Mouse (Mus musculus): ENCODE data around the gene Fam129a. TPM values are rescaled to one million over a fixed set of nuclear protein-coding genes. Genes with fewer than 3 reads are reported as not detected.

Fam129a gene
- polyA plus RNA-seq, 1 experiment from 2014 or later: 12.9 TPM

GRCm38 (mm10) chr1:151661684-151662439 is 90.9 kb downstream of the Fam129a start:
- no peaks in the 10 kb centered on the region for H3K36me3 ChIP-seq
- no peak overlapping the region for H3K4me2 ChIP-seq (replicated peaks)
- no peak overlapping the region for H3K4me3 ChIP-seq (replicated peaks)
- H3K27ac ChIP-seq: no peak overlapping the region
- no peaks in the 10 kb centered on the region for H3K9me3 ChIP-seq
- no peak overlapping the region for H3K9ac ChIP-seq
- H3K27me3 ChIP-seq (replicated peaks): no peaks in the 10 kb centered on the region
- WGBS: 84% methylated on average over 7 of the region's 7 CpGs
- no peaks in the 10 kb centered on the region for H3K4me1 ChIP-seq (replicated peaks)
- ATAC-seq: peak; percentile 69; the same call in 1 of the 2 replicates

- Histone ChIP-seq H3K4me2 (replicated peaks) (no peak overlapping the region), H3K27me3 (replicated peaks) (no peaks in the 10 kb centered on the region), H3K9me3 (no peaks in the 10 kb centered on the region), H3K27ac (no peak overlapping the region), H3K36me3 (no peaks in the 10 kb centered on the region), H3K9ac (no peak overlapping the region), H3K4me3 (replicated peaks) (no peak overlapping the region), H3K4me1 (replicated peaks) (no peaks in the 10 kb centered on the region)
- peak; percentile 65 for ATAC-seq
- 55% methylated on average over 6 of the region's 6 CpGs for WGBS
Measured at GRCm38 (mm10) chr1:151662958-151663357, 92.0 kb downstream of the Fam129a start.

GRCm38 (mm10) chr1:151664384-151664783 is 93.4 kb downstream of the Fam129a start:
- WGBS: 87% methylated on average over 10 of the region's 10 CpGs
- H3K9me3 ChIP-seq: no peaks in the 10 kb centered on the region
- H3K27me3 ChIP-seq (replicated peaks): no peaks in the 10 kb centered on the region
- H3K36me3 ChIP-seq: no peaks in the 10 kb centered on the region
- H3K27ac ChIP-seq: no peak overlapping the region
- no peak for ATAC-seq
- no peak overlapping the region for H3K4me2 ChIP-seq (replicated peaks)
- no peak overlapping the region for H3K9ac ChIP-seq
- no peak overlapping the region for H3K4me3 ChIP-seq (replicated peaks)
- H3K4me1 ChIP-seq (replicated peaks): no peaks in the 10 kb centered on the region

- 88% methylated on average over 7 of the region's 7 CpGs for WGBS
Measured at GRCm38 (mm10) chr1:151664837-151665431, 93.9 kb downstream of the Fam129a start.

GRCm38 (mm10) chr1:151667351-151668074 is 96.5 kb downstream of the Fam129a start:
- Histone ChIP-seq H3K4me3 (replicated peaks) (no peak overlapping the region), H3K27me3 (replicated peaks) (no peaks in the 10 kb centered on the region), H3K4me1 (replicated peaks) (no peaks in the 10 kb centered on the region), H3K27ac (no peak overlapping the region), H3K9me3 (no peaks in the 10 kb centered on the region), H3K9ac (no peak overlapping the region), H3K36me3 (no peaks in the 10 kb centered on the region), H3K4me2 (replicated peaks) (no peak overlapping the region)
- whole genome bisulfite sequencing: 88% methylated on average over 10 of the region's 10 CpGs
- no peak for ATAC-seq

More at GRCm38 (mm10) chr1:151664837-151665431, 93.9 kb downstream of the Fam129a start:
- H3K4me1 ChIP-seq (replicated peaks): no peaks in the 10 kb centered on the region
- no peak for ATAC-seq
- H3K9ac ChIP-seq: no peak overlapping the region
- H3K4me3 ChIP-seq (replicated peaks): no peak overlapping the region
- H3K4me2 ChIP-seq (replicated peaks): no peak overlapping the region
- no peaks in the 10 kb centered on the region for H3K36me3 ChIP-seq
- H3K27me3 ChIP-seq (replicated peaks): no peaks in the 10 kb centered on the region
- no peak overlapping the region for H3K27ac ChIP-seq
- no peaks in the 10 kb centered on the region for H3K9me3 ChIP-seq

GRCm38 (mm10) chr1:151670006-151670591 is 99.1 kb downstream of the Fam129a start:
- 85% methylated on average over 9 of the region's 9 CpGs for WGBS
- Histone ChIP-seq H3K9ac (no peak overlapping the region), H3K27ac (no peak overlapping the region), H3K4me1 (replicated peaks) (no peaks in the 10 kb centered on the region), H3K9me3 (no peaks in the 10 kb centered on the region), H3K36me3 (no peaks in the 10 kb centered on the region), H3K4me3 (replicated peaks) (no peak overlapping the region), H3K27me3 (replicated peaks) (no peaks in the 10 kb centered on the region), H3K4me2 (replicated peaks) (no peak overlapping the region)
- ATAC-seq: no peak

- Histone ChIP-seq H3K4me3 (replicated peaks) (no peak overlapping the region), H3K36me3 (no peaks in the 10 kb centered on the region), H3K27ac (no peak overlapping the region), H3K4me1 (replicated peaks) (peaks cover 9% of the 10 kb centered on the region; the same call in 1 of the 2 replicates), H3K9ac (no peak overlapping the region), H3K9me3 (no peaks in the 10 kb centered on the region), H3K27me3 (replicated peaks) (no peaks in the 10 kb centered on the region), H3K4me2 (replicated peaks) (no peak overlapping the region)
- no peak for ATAC-seq
- WGBS: 34% methylated on average over 5 of the region's 5 CpGs
Measured at GRCm38 (mm10) chr1:151675684-151676083, 104.7 kb downstream of the Fam129a start.

- no peaks in the 10 kb centered on the region for H3K27me3 ChIP-seq (replicated peaks)
- 30% methylated on average over 3 of the region's 4 CpGs for WGBS
- no peak overlapping the region for H3K4me2 ChIP-seq (replicated peaks)
- no peak overlapping the region for H3K4me3 ChIP-seq (replicated peaks)
- H3K9me3 ChIP-seq: no peaks in the 10 kb centered on the region
- no peak overlapping the region for H3K9ac ChIP-seq
- ATAC-seq: peak; percentile 46
- H3K36me3 ChIP-seq: no peaks in the 10 kb centered on the region
- H3K27ac ChIP-seq: no peak overlapping the region
- H3K4me1 ChIP-seq (replicated peaks): peaks cover 9% of the 10 kb centered on the region; the same call in 1 of the 2 replicates
Measured at GRCm38 (mm10) chr1:151677185-151677809, 106.3 kb downstream of the Fam129a start.

GRCm38 (mm10) chr1:151677975-151678374 is 107.0 kb downstream of the Fam129a start:
- ATAC-seq: peak; percentile 40; the same call in 1 of the 2 replicates
- H3K4me2 ChIP-seq (replicated peaks): no peak overlapping the region
- H3K9ac ChIP-seq: no peak overlapping the region
- H3K4me3 ChIP-seq (replicated peaks): no peak overlapping the region
- peaks cover 9% of the 10 kb centered on the region; the same call in 1 of the 2 replicates for H3K4me1 ChIP-seq (replicated peaks)
- WGBS: 38% methylated on average over 4 of the region's 4 CpGs
- no peaks in the 10 kb centered on the region for H3K36me3 ChIP-seq
- no peaks in the 10 kb centered on the region for H3K9me3 ChIP-seq
- no peaks in the 10 kb centered on the region for H3K27me3 ChIP-seq (replicated peaks)
- H3K27ac ChIP-seq: no peak overlapping the region

- ATAC-seq: no peak
- Histone ChIP-seq H3K27ac (no peak overlapping the region), H3K9ac (no peak overlapping the region), H3K4me3 (replicated peaks) (no peak overlapping the region), H3K4me2 (replicated peaks) (no peak overlapping the region), H3K36me3 (no peaks in the 10 kb centered on the region), H3K4me1 (replicated peaks) (peaks cover 9% of the 10 kb centered on the region; the same call in 1 of the 2 replicates), H3K27me3 (replicated peaks) (no peaks in the 10 kb centered on the region), H3K9me3 (no peaks in the 10 kb centered on the region)
- WGBS: 86% methylated on average over 7 of the region's 7 CpGs
Measured at GRCm38 (mm10) chr1:151679153-151679552, 108.2 kb downstream of the Fam129a start.

- H3K4me1 ChIP-seq (replicated peaks): peaks cover 9% of the 10 kb centered on the region; the same call in 1 of the 2 replicates
- H3K36me3 ChIP-seq: no peaks in the 10 kb centered on the region
- no peak overlapping the region for H3K27ac ChIP-seq
- H3K27me3 ChIP-seq (replicated peaks): no peaks in the 10 kb centered on the region
- no peak overlapping the region for H3K4me2 ChIP-seq (replicated peaks)
- no peak overlapping the region for H3K4me3 ChIP-seq (replicated peaks)
- ATAC-seq: no peak
- H3K9ac ChIP-seq: no peak overlapping the region
- WGBS: 90% methylated on average over 4 of the region's 4 CpGs
- no peaks in the 10 kb centered on the region for H3K9me3 ChIP-seq
Measured at GRCm38 (mm10) chr1:151679883-151680613, 109.1 kb downstream of the Fam129a start.
